Mouse (Mus musculus): Measurements from ENCODE around the gene Trmt11.
"Not testable (repeated sequence)": the region's sequence is repeated elsewhere in the genome, so short reads cannot be mapped to it uniquely, and the experiment has no call there.

Trmt11 gene

DNA sequence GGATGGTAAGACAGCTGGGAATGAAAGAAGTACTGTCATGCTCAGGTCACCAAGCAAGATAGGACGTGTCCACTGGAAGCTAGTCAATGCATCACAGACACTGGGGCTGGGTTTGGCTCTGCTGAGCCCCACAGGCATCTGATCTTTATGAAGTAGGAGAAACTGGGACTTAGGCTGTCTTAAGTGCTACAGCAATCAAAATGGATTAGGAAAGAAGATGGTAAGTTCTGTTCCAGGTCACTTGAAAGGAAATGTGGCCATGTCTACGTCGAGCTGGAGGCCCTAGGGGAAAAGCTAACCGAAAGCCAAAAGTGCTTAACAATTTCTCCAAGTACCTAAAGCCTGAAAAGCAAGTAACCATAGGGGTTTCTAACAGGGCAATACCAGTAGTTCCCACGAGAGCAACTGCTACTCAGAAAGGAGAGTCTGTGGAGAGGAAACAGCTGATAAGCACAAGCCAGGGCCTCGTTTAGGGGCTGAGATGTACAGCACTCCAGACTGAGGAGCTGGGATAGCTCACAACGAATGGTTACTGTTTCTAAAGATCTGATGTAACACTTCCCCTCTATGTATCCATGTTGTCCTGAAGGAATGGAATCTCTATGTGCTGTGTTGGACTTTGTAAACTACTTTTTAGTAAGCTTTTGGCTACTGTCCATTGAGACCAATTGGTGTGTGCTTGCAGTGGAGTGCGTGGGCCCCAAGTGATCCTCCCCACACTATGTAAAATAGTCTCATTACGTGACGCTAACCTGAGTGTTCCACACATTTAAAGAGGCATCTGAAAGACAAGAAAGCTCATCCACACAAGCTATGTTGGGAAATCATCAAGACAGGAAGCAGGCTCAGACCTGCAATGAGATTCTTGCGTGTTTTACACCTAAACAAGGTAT, 44.6 kb downstream of the Trmt11 start:
- no peak for DNase-seq

DNA sequence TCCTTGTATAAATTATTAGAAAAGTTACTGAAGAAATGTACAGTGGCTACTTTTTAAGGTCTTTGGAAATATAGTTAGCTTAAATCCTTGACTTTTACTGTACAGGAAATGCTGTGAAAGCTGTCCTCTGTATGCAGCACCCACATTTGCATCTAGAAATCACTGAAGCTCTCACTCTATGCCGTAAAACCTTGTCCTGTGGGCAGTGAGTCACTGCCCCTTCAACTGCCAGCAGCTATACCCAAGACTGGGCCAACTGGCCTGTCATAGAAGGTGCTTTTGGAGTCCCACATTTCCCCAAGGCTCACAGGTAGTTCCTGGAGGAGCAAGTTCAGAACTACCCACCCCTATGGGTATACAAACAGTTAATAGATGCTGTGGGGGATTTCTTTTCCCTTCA, 48.2 kb downstream of the Trmt11 start:
- no peak for DNase-seq

DNA sequence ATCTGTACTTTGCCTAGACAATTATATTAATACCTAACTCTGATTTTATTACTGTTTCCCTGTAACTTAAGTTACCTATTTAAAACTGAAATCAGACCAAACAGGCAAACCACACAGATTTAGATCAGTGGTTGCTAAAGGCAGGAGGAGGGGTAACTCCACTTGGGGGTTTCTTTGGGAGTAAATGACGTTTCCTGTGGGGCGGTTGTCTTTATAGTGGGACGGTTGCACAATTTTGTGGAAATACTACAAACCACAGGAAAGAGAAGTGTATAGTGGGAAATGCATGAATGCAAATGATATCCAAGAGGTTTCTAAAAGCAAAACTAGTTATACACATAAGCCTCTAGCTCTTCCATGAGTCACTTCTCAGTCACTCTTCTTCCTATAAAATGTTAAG, 50.6 kb downstream of the Trmt11 start:
- no peak for DNase-seq

DNA sequence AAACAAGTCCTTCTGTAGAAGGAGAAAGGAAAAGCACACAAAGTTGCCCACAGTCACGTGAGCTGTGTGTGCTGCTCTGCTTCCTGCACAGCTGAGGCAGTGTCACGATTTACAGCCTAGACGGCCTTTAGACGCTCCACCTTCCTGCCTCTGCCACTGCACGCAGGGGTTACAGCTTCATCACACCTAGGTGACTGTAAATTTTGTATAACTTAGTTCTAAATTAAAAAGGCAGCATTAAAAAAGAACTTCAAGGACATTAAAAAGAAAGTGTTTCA, 62.1 kb downstream of the Trmt11 start:
- no peak for DNase-seq

DNA sequence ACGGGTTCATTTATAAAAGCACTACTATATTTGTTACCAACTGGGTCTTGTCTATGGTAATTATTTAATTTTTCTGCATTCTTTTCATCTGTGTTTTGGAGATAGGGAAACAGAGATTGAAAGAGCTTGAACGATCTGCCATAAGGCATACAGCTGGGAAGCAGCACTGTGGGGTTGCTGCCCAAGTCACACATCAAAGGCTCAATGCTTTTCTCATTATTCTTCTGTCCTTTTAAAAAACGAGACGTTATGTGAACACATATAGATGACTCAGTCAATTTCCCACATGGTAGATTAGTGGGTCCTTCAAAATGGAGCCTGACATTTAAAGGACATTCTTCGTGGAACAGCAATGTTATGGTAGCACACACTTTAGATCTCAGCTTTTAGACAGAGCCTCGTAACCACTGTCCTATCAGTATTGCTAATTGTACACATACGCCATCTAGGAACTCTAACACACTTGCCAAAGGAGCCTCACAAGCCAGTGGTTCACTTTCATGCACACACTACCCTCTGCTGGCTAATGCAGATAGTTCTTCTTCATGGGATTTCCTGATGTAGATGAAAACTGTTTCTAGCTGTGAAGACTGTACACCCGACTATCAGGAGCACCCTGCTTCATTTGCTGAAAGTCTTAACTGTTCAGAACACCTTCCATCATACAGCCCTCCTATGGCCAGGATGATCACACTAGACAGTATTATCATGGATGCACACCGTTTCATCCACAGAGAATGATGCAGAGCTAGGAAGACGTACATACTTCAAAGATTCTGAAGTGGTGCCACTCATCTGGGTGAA, 62.6 kb downstream of the Trmt11 start:
- DNase-seq = no peak

DNA sequence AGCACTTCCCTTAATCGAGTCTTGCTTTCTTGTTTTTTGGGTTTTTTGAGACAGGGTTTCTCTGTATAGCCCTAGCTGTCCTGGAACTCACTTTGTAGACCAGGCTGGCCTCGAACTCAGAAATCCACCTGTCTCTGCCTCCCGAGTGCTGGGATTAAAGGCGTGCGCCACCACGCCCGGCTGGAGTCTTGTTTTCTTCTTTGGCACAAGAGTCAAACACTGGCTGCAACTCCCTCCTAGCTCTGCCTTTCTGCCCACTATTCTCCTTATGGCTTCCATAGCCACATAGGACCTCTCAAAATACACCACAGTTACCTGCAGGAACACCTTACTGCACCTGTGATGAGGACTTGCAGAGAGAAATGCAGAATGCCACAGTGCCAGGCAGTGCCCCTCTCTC, 64.6 kb downstream of the Trmt11 start:
- DNase-seq = not testable (repeated sequence)

DNA sequence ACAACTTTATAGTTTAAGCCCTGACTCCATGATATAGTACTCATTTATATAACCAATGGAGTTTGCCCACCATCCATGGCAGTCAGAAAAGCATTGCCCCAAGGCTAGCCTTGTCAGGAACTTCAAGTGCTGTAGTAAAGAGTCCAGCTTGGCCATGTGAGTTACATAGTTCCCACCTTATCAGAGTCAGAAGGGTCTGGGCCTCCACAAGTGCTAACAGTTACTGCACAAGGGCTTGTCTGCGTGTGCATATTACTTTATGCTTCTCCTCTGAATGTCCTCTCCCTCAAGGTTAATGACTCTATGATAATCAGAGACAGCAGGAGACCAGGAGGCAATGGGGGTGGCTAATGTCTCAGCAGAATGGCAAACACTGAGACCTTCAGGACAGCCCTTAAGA, 73.4 kb downstream of the Trmt11 start:
- DNase-seq = no peak

DNA sequence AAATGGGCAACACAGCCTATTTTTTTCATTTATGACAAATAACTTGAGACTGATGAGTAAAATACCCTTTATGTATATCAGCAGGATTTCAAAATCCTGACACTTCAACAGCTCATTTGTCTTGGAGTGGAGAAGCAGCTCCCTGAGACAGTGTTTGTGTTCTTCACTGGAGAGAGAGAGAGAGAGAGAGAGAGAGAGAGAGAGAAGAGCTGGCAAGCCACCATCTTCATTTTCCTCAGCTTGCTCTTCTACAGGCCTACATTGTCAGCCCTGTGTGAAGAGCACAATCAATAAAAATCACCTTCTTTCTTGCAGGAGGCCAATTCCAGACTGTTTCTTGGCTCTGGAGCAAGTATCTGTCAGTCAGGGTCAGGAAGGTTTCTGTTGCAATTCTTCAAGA, 78.8 kb downstream of the Trmt11 start:
- DNase-seq = no peak

DNA sequence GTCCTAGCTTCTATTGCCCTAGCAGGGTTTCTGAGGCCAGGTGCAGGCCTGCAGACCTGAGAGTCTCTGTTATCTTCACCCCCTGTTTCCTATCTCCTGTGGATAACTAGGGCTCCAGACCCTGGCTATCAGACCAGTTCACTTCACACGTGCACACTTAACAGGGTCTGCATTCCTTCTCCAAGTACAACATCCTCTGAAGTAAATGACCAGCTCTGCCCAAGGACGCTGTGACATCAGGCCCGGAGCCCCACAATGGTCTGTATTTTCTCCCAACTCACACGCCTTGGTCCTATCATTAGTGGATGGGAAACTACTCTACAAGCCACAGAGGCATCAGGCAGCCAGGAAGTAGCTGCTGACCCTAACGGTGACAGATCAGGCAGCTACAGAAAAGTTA, 81.4 kb downstream of the Trmt11 start:
- no peak for DNase-seq

DNA sequence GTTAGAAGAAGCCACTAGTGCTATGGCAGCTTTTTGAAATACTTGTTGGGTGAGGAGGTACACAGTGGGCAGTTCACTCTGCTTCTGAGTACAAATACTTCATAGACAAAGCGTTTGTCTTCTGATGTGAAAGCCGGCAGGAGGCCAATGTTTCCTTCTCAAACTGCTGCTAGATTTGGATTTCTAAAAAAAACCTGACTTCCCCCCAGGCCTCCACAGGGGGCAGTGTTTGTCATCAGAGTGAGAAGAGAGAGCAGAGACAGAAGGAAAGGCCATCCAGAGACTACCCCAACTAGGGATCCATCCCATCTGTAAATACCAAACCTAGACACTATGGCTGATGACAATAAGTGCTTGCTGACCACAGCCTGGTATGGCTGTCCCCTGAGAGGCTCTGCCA, 83.3 kb downstream of the Trmt11 start:
- DNase-seq = no peak

DNA sequence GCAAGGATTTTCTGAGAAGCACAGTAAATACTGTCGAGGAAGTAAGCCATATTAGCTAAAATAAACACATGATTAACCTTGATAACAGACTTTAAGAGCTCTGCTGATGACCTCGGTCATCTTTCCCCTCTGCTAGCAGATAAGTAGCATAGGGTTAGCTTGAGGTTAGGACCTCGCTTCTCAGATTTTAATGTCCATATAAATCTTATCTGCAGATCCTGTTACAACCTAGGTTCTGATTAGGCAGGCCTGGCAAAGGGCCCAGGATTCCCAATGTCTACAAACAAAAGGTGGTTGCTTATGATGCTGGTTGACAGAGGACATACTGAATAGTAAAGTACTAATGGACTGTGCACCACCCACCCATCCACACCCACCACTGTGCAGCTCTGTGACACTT, 83.8 kb downstream of the Trmt11 start:
- DNase-seq = no peak

DNA sequence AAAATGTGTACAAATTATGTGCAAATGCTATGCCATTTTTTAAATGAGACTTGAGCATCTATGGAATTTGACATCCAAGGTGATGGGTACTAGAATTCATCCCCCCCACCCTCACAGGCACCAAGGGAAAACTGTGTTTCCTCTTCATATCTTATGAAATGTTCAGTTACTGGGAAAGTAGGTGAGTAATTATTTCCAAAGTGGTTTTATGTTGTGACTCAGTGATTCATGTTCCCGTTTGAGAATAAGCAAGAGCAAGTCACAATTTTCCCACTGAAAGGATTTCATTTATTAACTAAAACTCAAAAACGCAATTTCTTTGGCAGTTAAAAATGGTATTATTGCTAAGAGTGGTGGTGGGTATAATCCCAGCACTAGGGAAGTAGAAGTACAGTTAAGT, 95.8 kb downstream of the Trmt11 start:
- no peak for DNase-seq

DNA sequence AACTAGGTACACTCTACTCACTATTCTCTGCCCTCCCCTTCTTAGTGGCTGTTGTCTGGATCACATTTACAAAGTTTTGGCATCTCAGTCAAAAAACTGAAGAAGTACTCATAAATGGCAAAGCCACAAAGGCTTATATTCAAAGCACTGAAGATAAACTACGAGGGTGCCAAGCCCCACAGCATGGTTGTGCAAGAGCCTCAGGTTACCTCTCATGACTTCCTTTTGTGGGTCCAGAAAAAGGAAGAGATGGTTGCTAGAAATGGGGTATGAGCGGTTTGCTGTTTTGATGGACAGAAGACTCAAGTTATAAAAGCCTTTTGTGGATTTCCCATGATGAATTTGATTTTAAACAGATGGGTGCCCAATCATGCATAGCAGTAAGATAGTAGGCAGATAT, 97.4 kb downstream of the Trmt11 start:
- no peak for DNase-seq

DNA sequence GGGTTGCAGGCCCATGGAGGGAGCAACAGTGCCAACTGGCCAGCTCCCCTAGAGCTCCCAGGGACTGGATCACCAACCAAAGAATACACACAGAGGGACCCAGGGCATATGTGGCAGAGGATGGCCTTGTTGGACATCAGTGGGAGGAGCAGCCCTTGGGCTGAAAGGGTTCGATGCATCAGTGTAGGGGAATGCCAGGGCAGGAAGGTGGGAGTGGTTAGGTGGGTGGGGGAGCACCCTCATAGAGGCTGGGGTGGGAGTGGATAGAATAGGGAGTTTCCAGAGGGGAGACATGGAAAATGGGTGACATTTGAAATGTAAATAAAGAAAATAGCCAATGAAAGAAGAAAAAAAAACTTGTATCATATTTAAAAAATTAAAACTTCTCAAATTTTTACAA, 97.8 kb downstream of the Trmt11 start:
- DNase-seq = no peak

DNA sequence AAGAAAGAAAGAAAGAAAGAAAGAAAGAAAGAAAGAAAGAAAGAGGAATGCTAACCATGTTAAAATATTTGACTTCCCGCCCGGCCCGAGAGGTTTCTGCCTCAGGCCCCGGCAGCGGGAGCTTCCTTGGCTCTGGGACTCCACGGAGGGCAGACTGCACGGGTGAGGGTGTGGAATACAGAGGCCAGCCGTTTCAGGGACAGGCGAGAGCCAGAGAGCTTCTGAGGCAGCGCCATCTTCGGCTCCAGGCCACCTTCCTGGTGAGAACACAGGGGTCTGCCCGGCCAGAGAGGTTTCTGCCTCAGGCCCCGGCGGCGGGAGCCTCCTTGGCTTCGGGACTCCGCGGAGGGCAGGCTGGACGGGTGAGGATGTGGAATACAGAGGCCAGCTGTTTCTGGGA, 102.3 kb downstream of the Trmt11 start:
- not testable (repeated sequence) for DNase-seq

Measured in kidney, adult 18-20 months (tissue).